Mouse (Mus musculus) lung, adult 2 months (tissue): ENCODE measurements at regions not wholly inside any gene's neighbourhood (a gene's known extent, or its start where the extent isn't known, plus 50 kb on each side); places are given as distances from the start of the nearest gene placed in this dataset.

ENCODE experiments used
- CTCF ChIP-seq: fragments of 200-500 bp; IDR thresholded peaks from 2 replicates; pipeline ENCODE4 v1.5.1; 2011; ENCODE audit warnings: mild to moderate bottlenecking, low read length, control low read depth; ENCODE audit not compliant: insufficient read depth
- POLR2A ChIP-seq: fragments of 200-500 bp; IDR thresholded peaks from 2 replicates; pipeline ENCODE4 v1.6.1; 2011; ENCODE audit warnings: low read depth, mild to moderate bottlenecking, control low read depth, low read length, borderline replicate concordance; ENCODE audit errors: extremely low read depth

DNA sequence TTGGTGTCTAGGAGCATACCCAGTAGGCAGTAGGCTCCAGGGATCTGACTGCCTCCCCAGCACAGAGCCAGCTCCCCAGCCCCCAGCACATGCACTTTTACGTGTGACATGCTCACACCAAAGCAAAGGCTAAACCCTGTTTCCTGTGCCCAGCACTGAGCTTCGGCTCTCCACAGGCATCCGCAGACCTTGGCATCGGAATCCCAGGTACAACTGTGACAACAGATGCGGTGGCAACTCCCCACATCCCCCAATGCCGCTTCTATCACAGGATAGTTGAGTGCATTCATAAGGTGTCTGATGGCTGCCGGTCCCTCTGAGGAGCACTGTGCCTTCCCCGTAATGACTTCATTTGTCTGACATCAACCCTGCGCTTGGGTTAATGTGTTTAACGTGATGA is 440.9 kb downstream of the Ptpru start:
- TF ChIP-seq POLR2A (no peak), CTCF (no peak)
